Mouse (Mus musculus) embryonic facial prominence, embryonic 15.5 days (tissue): ENCODE measurements around the gene Chrnb1. TPM values are rescaled to one million over a fixed set of nuclear protein-coding genes. Genes with fewer than 3 reads are reported as not detected.

Experiments used
- ATAC-seq: fragments of 200-750 bp; cut with Nextera tagmentation; 2 replicates; pipeline ENCODE4 v1.8.0; 2017; ENCODE audit warnings: low read depth, moderate TSS enrichment; ENCODE audit not compliant: insufficient number of reproducible peaks, low FRiP score, low TSS enrichment
- H3K27ac ChIP-seq: fragments of 300-500 bp; sonication (generic); replicated peaks from 2 replicates; pipeline ENCODE4 v1.5.1; 2015; ENCODE audit warnings: mild to moderate bottlenecking, inconsistent platforms
- H3K27me3 ChIP-seq: fragments of 300-500 bp; sonication (generic); 2 replicates; pipeline ENCODE4 v1.6.1; 2015; ENCODE audit warnings: inconsistent platforms
- H3K36me3 ChIP-seq: fragments of 300-500 bp; sonication (generic); 2 replicates; pipeline ENCODE4 v1.6.1; 2015; ENCODE audit warnings: mild to moderate bottlenecking, inconsistent platforms
- H3K4me1 ChIP-seq: fragments of 300-500 bp; sonication (generic); 2 replicates; pipeline ENCODE4 v1.6.1; 2015; ENCODE audit warnings: inconsistent platforms
- H3K4me2 ChIP-seq: fragments of 300-500 bp; sonication (generic); replicated peaks from 2 replicates; pipeline ENCODE4 v1.6.1; 2015; ENCODE audit warnings: mild to moderate bottlenecking, inconsistent platforms
- H3K4me3 ChIP-seq: fragments of 300-500 bp; sonication (generic); replicated peaks from 2 replicates; pipeline ENCODE4 v1.5.1; 2015; ENCODE audit warnings: mild to moderate bottlenecking, inconsistent platforms
- H3K9ac ChIP-seq: fragments of 300-500 bp; sonication (generic); 2 replicates; pipeline ENCODE4 v1.6.1; 2015; ENCODE audit warnings: inconsistent platforms
- H3K9me3 ChIP-seq: fragments of 300-500 bp; sonication (generic); replicated peaks from 2 replicates; pipeline ENCODE4 v1.6.1; 2016; ENCODE audit warnings: inconsistent platforms
- WGBS: fragments of 180-500 bp; shearing (Covaris S2); methylation state at CpG from one replicate; pipeline ENCODE4 v1.1.7; 2015; 5-methylcytosine and 5-hydroxymethylcytosine counted together
- polyA plus RNA-seq: library from polyadenylated mRNA; unstranded; fragments of >200 nt; fragmentation: Nextera tagmentation; extraction: Ambion mirVana; gene quantifications from 2 replicates; pipeline ENCODE4 v1.2.1, GENCODE M21; 2015

Gene Chrnb1
- 29.3 and 38.6 TPM in 2 replicates for polyA plus RNA-seq

GRCm38 (mm10) chr11:69795168-69795982, at the start of gene Chrnb1:
TSS of gene Chrnb1 (minus strand) at chr11:69795943.
- no peaks in the 10 kb centered on the region for H3K36me3 ChIP-seq
- peak; percentile 92 for ATAC-seq
- H3K27ac ChIP-seq: peak within 1 kb of the TSS; percentile 78
- WGBS: 2% methylated on average over 52 of the region's 52 CpGs
- H3K9me3 ChIP-seq: no peaks in the 10 kb centered on the region
- 0 out of 2 replicates have a peak, but pooled peaks cover 6% of the 10 kb centered on the region for H3K27me3 ChIP-seq
- peak within 1 kb of the TSS; percentile 98 for H3K4me2 ChIP-seq
- H3K4me3 ChIP-seq: peak within 1 kb of the TSS; percentile 56
- H3K4me1 ChIP-seq: peaks cover 23% of the 10 kb centered on the region
- peak within 1 kb of the TSS; percentile 42 for H3K9ac ChIP-seq

GRCm38 (mm10) chr11:69838714-69839104, 43.0 kb upstream of the Chrnb1 start:
- no peak for ATAC-seq
- peak overlapping the region; percentile 37 for H3K9ac ChIP-seq
- H3K36me3 ChIP-seq: no peaks in the 10 kb centered on the region
- peak overlapping the region; percentile 84 for H3K4me2 ChIP-seq
- peak overlapping the region; percentile 72 for H3K4me3 ChIP-seq
- no peaks in the 10 kb centered on the region for H3K27me3 ChIP-seq
- 0% methylated on average over 7 of the region's 7 CpGs for WGBS
- H3K9me3 ChIP-seq: no peaks in the 10 kb centered on the region
- peaks cover 44% of the 10 kb centered on the region for H3K4me1 ChIP-seq
- H3K27ac ChIP-seq: peak overlapping the region; percentile 90

GRCm38 (mm10) chr11:69837952-69838713, 42.4 kb upstream of the Chrnb1 start, which contains the start of gene Tmem256:
TSS of gene Tmem256 (plus strand) at chr11:69838514.
- 0% methylated on average over 34 of the region's 34 CpGs for WGBS
- peaks cover 5% of the 10 kb centered on the region for H3K36me3 ChIP-seq
- peak within 1 kb of the TSS; percentile 84 for H3K4me2 ChIP-seq
- H3K27ac ChIP-seq: peak within 1 kb of the TSS; percentile 90
- H3K9ac ChIP-seq: peak within 1 kb of the TSS; percentile 78
- peak within 1 kb of the TSS; percentile 72 for H3K4me3 ChIP-seq
- ATAC-seq: peak; percentile 93
- no peaks in the 10 kb centered on the region for H3K27me3 ChIP-seq
- H3K9me3 ChIP-seq: no peaks in the 10 kb centered on the region
- H3K4me1 ChIP-seq: peaks cover 49% of the 10 kb centered on the region

- ATAC-seq: peak; percentile 79
- Histone ChIP-seq H3K4me1 (peaks cover 49% of the 10 kb centered on the region), H3K9ac (peak within 1 kb of the TSS; percentile 78), H3K36me3 (peaks cover 10% of the 10 kb centered on the region), H3K4me2 (peak within 1 kb of the TSS; percentile 84), H3K27ac (peak within 1 kb of the TSS; percentile 90), H3K4me3 (peak within 1 kb of the TSS; percentile 72), H3K27me3 (no peaks in the 10 kb centered on the region), H3K9me3 (no peaks in the 10 kb centered on the region)
- under 1% methylated on average over 32 of the region's 32 CpGs for WGBS
These were observed 41.8 kb upstream of the Chrnb1 start, which contains the start of gene Nlgn2 for GRCm38 (mm10) chr11:69837604-69837951. TSS of gene Nlgn2 (minus strand) at chr11:69837784.

- peak overlapping the region; percentile 72 for H3K4me3 ChIP-seq
- ATAC-seq: 0 out of 2 replicates have a peak, but pooled peaks have one; percentile 0
- H3K9ac ChIP-seq: peak overlapping the region; percentile 78
- H3K4me2 ChIP-seq: peak overlapping the region; percentile 84
- peak overlapping the region; percentile 90 for H3K27ac ChIP-seq
- WGBS: 1% methylated on average over 47 of the region's 52 CpGs
- H3K9me3 ChIP-seq: no peaks in the 10 kb centered on the region
- no peaks in the 10 kb centered on the region for H3K27me3 ChIP-seq
- H3K4me1 ChIP-seq: peaks cover 49% of the 10 kb centered on the region
- peaks cover 16% of the 10 kb centered on the region for H3K36me3 ChIP-seq
These were observed 41.2 kb upstream of the Chrnb1 start for GRCm38 (mm10) chr11:69836703-69837576.

GRCm38 (mm10) chr11:69835966-69836335, 40.2 kb upstream of the Chrnb1 start:
- WGBS: 19% methylated on average over 4 of the region's 4 CpGs

GRCm38 (mm10) chr11:69835326-69835965, 39.7 kb upstream of the Chrnb1 start:
- no peaks in the 10 kb centered on the region for H3K9me3 ChIP-seq
- 17% methylated on average over 9 of the region's 9 CpGs for WGBS
- H3K4me2 ChIP-seq: peak overlapping the region; percentile 84
- no peak for ATAC-seq
- no peaks in the 10 kb centered on the region for H3K27me3 ChIP-seq
- peak overlapping the region; percentile 72 for H3K4me3 ChIP-seq
- H3K9ac ChIP-seq: 0 out of 2 replicates have a peak overlapping the region, but pooled peaks have one; percentile 78
- H3K4me1 ChIP-seq: peaks cover 49% of the 10 kb centered on the region
- H3K27ac ChIP-seq: no peak overlapping the region
- H3K36me3 ChIP-seq: peaks cover 16% of the 10 kb centered on the region

More at GRCm38 (mm10) chr11:69835966-69836335, 40.2 kb upstream of the Chrnb1 start:
- no peaks in the 10 kb centered on the region for H3K27me3 ChIP-seq
- H3K4me1 ChIP-seq: peaks cover 49% of the 10 kb centered on the region
- peak overlapping the region; percentile 90; the same call in 1 of the 2 replicates for H3K27ac ChIP-seq
- peak overlapping the region; percentile 78; the same call in 1 of the 2 replicates for H3K9ac ChIP-seq
- H3K36me3 ChIP-seq: peaks cover 16% of the 10 kb centered on the region
- H3K4me2 ChIP-seq: peak overlapping the region; percentile 84
- H3K9me3 ChIP-seq: no peaks in the 10 kb centered on the region
- H3K4me3 ChIP-seq: peak overlapping the region; percentile 72
- no peak for ATAC-seq

- no peaks in the 10 kb centered on the region for H3K27me3 ChIP-seq
- H3K9ac ChIP-seq: peak overlapping the region; percentile 35
- peak overlapping the region; percentile 72 for H3K4me3 ChIP-seq
- peaks cover 16% of the 10 kb centered on the region for H3K36me3 ChIP-seq
- no peaks in the 10 kb centered on the region for H3K9me3 ChIP-seq
- no peak for ATAC-seq
- H3K27ac ChIP-seq: 0 out of 2 replicates have a peak overlapping the region, but pooled peaks have one; percentile 36
- 7% methylated on average over 43 of the region's 48 CpGs for WGBS
- peak overlapping the region; percentile 84 for H3K4me2 ChIP-seq
- H3K4me1 ChIP-seq: peaks cover 43% of the 10 kb centered on the region
These were observed 38.3 kb upstream of the Chrnb1 start for GRCm38 (mm10) chr11:69834001-69834549.

- Histone ChIP-seq H3K4me2 (peak overlapping the region; percentile 84), H3K9ac (peak overlapping the region; percentile 35), H3K36me3 (peaks cover 16% of the 10 kb centered on the region), H3K27ac (0 out of 2 replicates have a peak overlapping the region, but pooled peaks have one; percentile 34), H3K9me3 (no peaks in the 10 kb centered on the region), H3K4me3 (peak overlapping the region; percentile 72), H3K4me1 (peaks cover 39% of the 10 kb centered on the region), H3K27me3 (no peaks in the 10 kb centered on the region)
- 58% methylated on average over 8 of the region's 8 CpGs for WGBS
- no peak for ATAC-seq
These were observed 37.8 kb upstream of the Chrnb1 start for GRCm38 (mm10) chr11:69833554-69833953.

- Histone ChIP-seq H3K4me2 (no peak overlapping the region), H3K9me3 (no peaks in the 10 kb centered on the region), H3K4me1 (peaks cover 6% of the 10 kb centered on the region), H3K27me3 (no peaks in the 10 kb centered on the region), H3K4me3 (no peak overlapping the region), H3K9ac (no peak overlapping the region), H3K27ac (no peak overlapping the region), H3K36me3 (peaks cover 58% of the 10 kb centered on the region)
- ATAC-seq: no peak
- 73% methylated on average over 5 of the region's 5 CpGs for WGBS
These were observed 33.1 kb upstream of the Chrnb1 start for GRCm38 (mm10) chr11:69828832-69829231.
